33 mouse cellular contexts compared by ENCODE assay signal in the genomic region with DNA sequence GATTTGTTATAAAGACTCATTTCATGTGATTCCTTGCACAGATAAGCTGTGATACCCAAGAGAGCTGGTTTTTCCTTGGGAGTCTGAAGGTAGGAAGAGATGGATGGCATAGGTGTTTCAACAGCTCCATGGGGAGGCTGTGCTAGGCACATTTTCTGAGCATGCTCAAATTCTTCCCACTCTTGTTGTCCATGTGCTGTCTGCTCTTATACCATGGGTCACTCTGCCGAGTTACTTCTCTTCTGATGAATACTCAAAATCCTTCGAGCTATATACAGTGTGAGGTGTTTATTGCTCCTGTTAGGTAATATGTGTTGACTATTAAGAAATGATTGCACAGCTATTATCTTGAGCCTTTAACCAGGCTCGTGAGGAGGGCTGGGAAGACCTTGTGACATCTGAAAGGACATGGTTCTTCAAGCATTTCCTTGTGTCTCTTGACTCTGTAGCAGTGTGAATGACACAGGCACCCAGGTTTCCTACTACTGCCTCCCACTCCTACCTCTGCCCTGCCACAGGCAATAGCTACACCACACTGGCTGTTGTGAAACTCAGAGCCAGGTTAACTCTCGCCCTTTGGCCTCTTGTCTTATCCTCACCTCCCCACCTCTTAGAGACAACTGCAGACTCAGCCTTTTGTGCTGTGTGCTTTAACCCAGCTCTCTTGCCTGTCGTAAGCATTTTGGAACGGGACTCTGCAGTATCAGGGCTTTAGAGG. TPM values are rescaled to one million over a fixed set of nuclear protein-coding genes. Genes with fewer than 3 reads are reported as not detected.
DNase-seq lines count a peak whose midpoint lies in the region; ATAC-seq lines count a peak whose summit lies in the region.
"Had no signal": no experiment of that assay in that cellular context is flagged by ENCODE, and none has a peak within 500 bp of the region (broad histone marks: within the 10 kb centered on the region; RNA-seq: fewer than 3 reads in every experiment).

No protein-coding gene starts in this region.

- no peak overlapping the region for H3K27ac ChIP-seq in heart, embryonic 10.5 days
- H3K27ac ChIP-seq in midbrain, embryonic 11.5 days (ENCODE audit: low read depth, low read length) = no peak overlapping the region
- H3K27ac ChIP-seq in midbrain, embryonic 16.5 days (ENCODE audit: low read length) = no peak overlapping the region
- peak overlapping the region; percentile 27; the same call in 1 of the 2 replicates for H3K27ac ChIP-seq in limb, embryonic 10.5 days
- H3K27ac ChIP-seq: forebrain, embryonic 12.5 days; gastrocnemius, adult 2 months; hindbrain, embryonic 12.5 days; kidney, postnatal 0 days; liver, embryonic 13.5 days; midbrain, embryonic 13.5 days had no signal

- no peak overlapping the region for H3K9ac ChIP-seq in midbrain, embryonic 11.5 days (ENCODE audit: low read length)
- no peak overlapping the region for H3K9ac ChIP-seq in midbrain, embryonic 16.5 days (ENCODE audit: low read depth, low read length)
- H3K9ac ChIP-seq: forebrain, embryonic 12.5 days; hindbrain, embryonic 12.5 days; liver, embryonic 13.5 days; midbrain, embryonic 13.5 days had no signal

- no peaks in the 10 kb centered on the region for H3K9me3 ChIP-seq in heart, embryonic 10.5 days
- H3K9me3 ChIP-seq in midbrain, embryonic 11.5 days (ENCODE audit: control insufficient read depth, low read length) = no peaks in the 10 kb centered on the region
- no peaks in the 10 kb centered on the region for H3K9me3 ChIP-seq in midbrain, embryonic 16.5 days (replicated peaks; ENCODE audit: control insufficient read depth, low read length, poor library complexity, severe bottlenecking)
- H3K9me3 ChIP-seq in limb, embryonic 10.5 days (replicated peaks) = no peaks in the 10 kb centered on the region
- H3K9me3 ChIP-seq: forebrain, embryonic 12.5 days; G1E; hindbrain, embryonic 12.5 days; liver, embryonic 13.5 days; midbrain, embryonic 13.5 days had no signal

- ATAC-seq in midbrain, embryonic 11.5 days (ENCODE audit: low FRiP score) = no peak
- no peak for ATAC-seq in midbrain, embryonic 16.5 days
- ATAC-seq: midbrain, embryonic 13.5 days had no signal

- no peak overlapping the region for H3K4me2 ChIP-seq in midbrain, embryonic 11.5 days
- H3K4me2 ChIP-seq in midbrain, embryonic 16.5 days (ENCODE audit: low read length) = no peak overlapping the region
- H3K4me2 ChIP-seq: forebrain, embryonic 12.5 days; hindbrain, embryonic 12.5 days; liver, embryonic 13.5 days; midbrain, embryonic 13.5 days had no signal

- peaks cover 7% of the 10 kb centered on the region; the same call in 1 of the 2 replicates for H3K4me1 ChIP-seq in heart, embryonic 10.5 days
- peaks cover 10% of the 10 kb centered on the region for H3K4me1 ChIP-seq in midbrain, embryonic 11.5 days (ENCODE audit: control insufficient read depth, insufficient read depth, low read length)
- peaks cover 13% of the 10 kb centered on the region for H3K4me1 ChIP-seq in midbrain, embryonic 16.5 days (ENCODE audit: control insufficient read depth, insufficient read depth, low read length)
- H3K4me1 ChIP-seq in limb, embryonic 10.5 days = peaks cover 37% of the 10 kb centered on the region
- H3K4me1 ChIP-seq: liver, embryonic 13.5 days had no signal

- 0 out of 2 replicates have a peak, but pooled peaks cover 5% of the 10 kb centered on the region for H3K27me3 ChIP-seq in heart, embryonic 10.5 days (ENCODE audit: insufficient read depth, poor library complexity, severe bottlenecking)
- H3K27me3 ChIP-seq in midbrain, embryonic 11.5 days (ENCODE audit: control insufficient read depth, insufficient read depth, low read length) = no peaks in the 10 kb centered on the region
- H3K27me3 ChIP-seq in midbrain, embryonic 16.5 days (ENCODE audit: control insufficient read depth, insufficient read depth, low read depth, low read length) = no peaks in the 10 kb centered on the region
- no peaks in the 10 kb centered on the region for H3K27me3 ChIP-seq in limb, embryonic 10.5 days (ENCODE audit: low read depth, poor library complexity, severe bottlenecking)
- H3K27me3 ChIP-seq: hindbrain, embryonic 12.5 days; liver, embryonic 13.5 days had no signal

- WGBS in heart, embryonic 10.5 days = 79% methylated on average over 6 of the region's 6 CpGs
- WGBS in midbrain, embryonic 11.5 days = 83% methylated on average over 6 of the region's 6 CpGs
- 85% methylated on average over 6 of the region's 6 CpGs for WGBS in midbrain, embryonic 16.5 days
- WGBS in limb, embryonic 10.5 days = 86% methylated on average over 6 of the region's 6 CpGs

- peak; percentile 36 for DNase-seq in heart, embryonic 10.5 days (ENCODE audit: low spot score)
- DNase-seq in heart, adult 9 months (ENCODE audit: low spot score in 2 of 2) = no peak
- peak; percentile 61 for DNase-seq in midbrain, embryonic 11.5 days (ENCODE audit: low spot score, missing footprints)
- no peak for DNase-seq in limb, embryonic 10.5 days (ENCODE audit: low spot score)
- no peak for DNase-seq in gastrocnemius, postnatal 4 days (ENCODE audit: low spot score in 2 of 2)
- no peak for DNase-seq in adrenal gland, adult 2 months
- DNase-seq: adrenal gland, adult 8-10 months; cerebellum, adult 11-12 months; cerebellum, postnatal 10 days; gastrocnemius, adult 2 months; left cerebral cortex, postnatal 4 days; liver, embryonic 13.5 days; lung, adult 2 months; lung, postnatal 14 days; thymus, adult 18-20 months had no signal

- no peak overlapping the region for H3K4me3 ChIP-seq in heart, embryonic 10.5 days
- H3K4me3 ChIP-seq in midbrain, embryonic 11.5 days (ENCODE audit: low read depth, low read length) = no peak overlapping the region
- no peak overlapping the region for H3K4me3 ChIP-seq in midbrain, embryonic 16.5 days (ENCODE audit: low read depth, low read length)
- no peak overlapping the region for H3K4me3 ChIP-seq in limb, embryonic 10.5 days
- H3K4me3 ChIP-seq: forebrain, embryonic 12.5 days; gastrocnemius, adult 2 months; hindbrain, embryonic 12.5 days; liver, embryonic 13.5 days; midbrain, embryonic 13.5 days; myocyte had no signal

- H3K36me3 ChIP-seq in heart, embryonic 10.5 days = no peaks in the 10 kb centered on the region
- H3K36me3 ChIP-seq in midbrain, embryonic 11.5 days (ENCODE audit: control insufficient read depth, insufficient read depth, low read length) = no peaks in the 10 kb centered on the region
- no peaks in the 10 kb centered on the region for H3K36me3 ChIP-seq in midbrain, embryonic 16.5 days (ENCODE audit: control insufficient read depth, insufficient read depth, low read length)
- H3K36me3 ChIP-seq in limb, embryonic 10.5 days = no peaks in the 10 kb centered on the region
- H3K36me3 ChIP-seq: forebrain, embryonic 12.5 days; G1E; hindbrain, embryonic 12.5 days; liver, embryonic 13.5 days; midbrain, embryonic 13.5 days had no signal

RNA-seq across cellular contexts. Expression of gene Gm1113, which starts 2.7 kb away (rescaled TPM):
- not detected in 2 replicates for polyA plus RNA-seq in heart, embryonic 10.5 days (2016; fragmentation: Nextera tagmentation; extraction: Ambion mirVana)
- not detected in 2 replicates for polyA plus RNA-seq in midbrain, embryonic 11.5 days (2014; fragmentation: Nextera tagmentation; extraction: Ambion mirVana)
- not detected in 2 replicates for polyA plus RNA-seq in midbrain, embryonic 16.5 days (2015; fragmentation: Nextera tagmentation; extraction: Ambion mirVana)
- polyA plus RNA-seq in limb, embryonic 10.5 days (2016; fragmentation: Nextera tagmentation; extraction: Ambion mirVana) = not detected in 2 replicates
- total RNA-seq in gastrocnemius, postnatal 4 days (2021) = not detected
- total RNA-seq in adrenal gland, adult 2 months (2021) = not detected
- polyA plus RNA-seq in adrenal gland, adult 2 months (2012; rRNA removed) = not detected in 2 replicates
- total RNA-seq: adrenal gland, adult 8-10 months; G1E; gastrocnemius, adult 2 months; granulocyte monocyte progenitor cell, adult 5-6 weeks; heart, postnatal 25 days; layer of hippocampus, postnatal 14 days; left cerebral cortex, adult 8-10 months; left cerebral cortex, postnatal 4 days; megakaryocyte progenitor cell, adult 5-6 weeks had no signal
- polyA plus RNA-seq: cortical plate, adult 2 months; embryonic facial prominence, embryonic 11.5 days; forebrain, embryonic 12.5 days; frontal cortex, adult 2 months; G1E; heart, embryonic 14.5 days; hindbrain, embryonic 12.5 days; kidney, postnatal 0 days; liver, embryonic 13.5 days; lung, adult 2 months; midbrain, embryonic 13.5 days; myocyte; neural tube, embryonic 14.5 days; stomach, embryonic 14.5 days had no signal

RNA-seq across cellular contexts. Expression of gene Ddx25, which starts 37.5 kb away (rescaled TPM):
- polyA plus RNA-seq in heart, embryonic 10.5 days (2016; fragmentation: Nextera tagmentation; extraction: Ambion mirVana) = 2.8 and 3.6 TPM in 2 replicates
- polyA plus RNA-seq in midbrain, embryonic 11.5 days (2014; fragmentation: Nextera tagmentation; extraction: Ambion mirVana) = 9.5 and 9.8 TPM in 2 replicates
- polyA plus RNA-seq in midbrain, embryonic 16.5 days (2015; fragmentation: Nextera tagmentation; extraction: Ambion mirVana) = 31.0 and 32.4 TPM in 2 replicates
- polyA plus RNA-seq in limb, embryonic 10.5 days (2016; fragmentation: Nextera tagmentation; extraction: Ambion mirVana) = 4.9 and 6.0 TPM in 2 replicates
- under 1 TPM; 0.10 to 0.15 TPM for total RNA-seq in gastrocnemius, postnatal 4 days (2021)
- total RNA-seq in adrenal gland, adult 2 months (2021) = 1 to 10 TPM in 1 of 2 experiments, under 1 TPM in 1; 0.63 to 1.1 TPM
- 0.17 and 0.19 TPM in 2 replicates for polyA plus RNA-seq in adrenal gland, adult 2 months (2012; rRNA removed)
- total RNA-seq: gastrocnemius, adult 2 months; granulocyte monocyte progenitor cell, adult 5-6 weeks; heart, postnatal 25 days had no signal
- polyA plus RNA-seq: myocyte had no signal

RNA-seq across cellular contexts. Expression of gene Pus3, which starts 37.6 kb away (rescaled TPM):
- polyA plus RNA-seq in heart, embryonic 10.5 days (2016; fragmentation: Nextera tagmentation; extraction: Ambion mirVana) = 15.5 and 17.3 TPM in 2 replicates
- 23.8 and 24.8 TPM in 2 replicates for polyA plus RNA-seq in midbrain, embryonic 11.5 days (2014; fragmentation: Nextera tagmentation; extraction: Ambion mirVana)
- polyA plus RNA-seq in midbrain, embryonic 16.5 days (2015; fragmentation: Nextera tagmentation; extraction: Ambion mirVana) = 14.4 and 15.0 TPM in 2 replicates
- polyA plus RNA-seq in limb, embryonic 10.5 days (2016; fragmentation: Nextera tagmentation; extraction: Ambion mirVana) = 21.2 and 22.3 TPM in 2 replicates
- total RNA-seq in gastrocnemius, postnatal 4 days (2021) = 10 to 100 TPM in 1 of 2 experiments, 1 to 10 TPM in 1; 9.0 to 11.8 TPM
- total RNA-seq in adrenal gland, adult 2 months (2021) = 10 to 100 TPM; 12.3 to 12.5 TPM
- polyA plus RNA-seq in adrenal gland, adult 2 months (2012; rRNA removed) = 0.21 and 0.33 TPM in 2 replicates

RNA-seq across cellular contexts. Expression of gene Pate2, which starts 49.3 kb away (rescaled TPM):
- polyA plus RNA-seq in heart, embryonic 10.5 days (2016; fragmentation: Nextera tagmentation; extraction: Ambion mirVana) = 0.48 and 0.51 TPM in 2 replicates
- 0.96 and 1.8 TPM in 2 replicates for polyA plus RNA-seq in midbrain, embryonic 11.5 days (2014; fragmentation: Nextera tagmentation; extraction: Ambion mirVana)
- polyA plus RNA-seq in midbrain, embryonic 16.5 days (2015; fragmentation: Nextera tagmentation; extraction: Ambion mirVana) = 1.2 and 1.3 TPM in 2 replicates
- polyA plus RNA-seq in limb, embryonic 10.5 days (2016; fragmentation: Nextera tagmentation; extraction: Ambion mirVana) = 1.2 and 1.4 TPM in 2 replicates
- total RNA-seq in gastrocnemius, postnatal 4 days (2021) = under 1 TPM; 0.21 to 0.42 TPM
- total RNA-seq in adrenal gland, adult 2 months (2021) = under 1 TPM in 1 of 2 experiments, not detected in 1; 0.28 TPM
- 0.08 and 0.09 TPM in 2 replicates for polyA plus RNA-seq in adrenal gland, adult 2 months (2012; rRNA removed)
- total RNA-seq: gastrocnemius, adult 2 months; granulocyte monocyte progenitor cell, adult 5-6 weeks; heart, postnatal 25 days had no signal
- polyA plus RNA-seq: lung, adult 2 months had no signal

RNA-seq across cellular contexts. Expression of gene Hyls1, which starts 49.4 kb away (rescaled TPM):
- polyA plus RNA-seq in heart, embryonic 10.5 days (2016; fragmentation: Nextera tagmentation; extraction: Ambion mirVana) = 12.4 and 13.8 TPM in 2 replicates
- 32.6 and 34.7 TPM in 2 replicates for polyA plus RNA-seq in midbrain, embryonic 11.5 days (2014; fragmentation: Nextera tagmentation; extraction: Ambion mirVana)
- polyA plus RNA-seq in midbrain, embryonic 16.5 days (2015; fragmentation: Nextera tagmentation; extraction: Ambion mirVana) = 16.0 and 17.9 TPM in 2 replicates
- polyA plus RNA-seq in limb, embryonic 10.5 days (2016; fragmentation: Nextera tagmentation; extraction: Ambion mirVana) = 19.5 and 22.4 TPM in 2 replicates
- 1 to 10 TPM; 3.0 to 4.1 TPM for total RNA-seq in gastrocnemius, postnatal 4 days (2021)
- total RNA-seq in adrenal gland, adult 2 months (2021) = 1 to 10 TPM; 3.6 to 3.9 TPM
- 0.53 and 0.66 TPM in 2 replicates for polyA plus RNA-seq in adrenal gland, adult 2 months (2012; rRNA removed)

Comparison
In these comparisons a context has a peak if more than half of its experiments do, and no peak if none do; other contexts are left out.
1. DNase-seq: peak in heart, embryonic 10.5 days (single experiment) and midbrain, embryonic 11.5 days (single experiment); none in heart, adult 9 months (0 of 2), limb, embryonic 10.5 days (single experiment), gastrocnemius, postnatal 4 days (0 of 2) and adrenal gland, adult 2 months (single experiment).
2. RNA of gene Pus3, which starts 37.6 kb away (polyA plus RNA-seq): 23.8 to 24.8 TPM in midbrain, embryonic 11.5 days, 21.2 to 22.3 TPM in limb, embryonic 10.5 days, 15.5 to 17.3 TPM in heart, embryonic 10.5 days and 14.4 to 15.0 TPM in midbrain, embryonic 16.5 days; 0.21 to 0.33 TPM in adrenal gland, adult 2 months; every median in the first group is over 10 times any median in the second.